Mouse (Mus musculus): ENCODE measurements at regions not wholly inside any gene's neighbourhood (a gene's known extent, or its start where the extent isn't known, plus 50 kb on each side); places are given as distances from the start of the nearest gene placed in this dataset.

DNA sequence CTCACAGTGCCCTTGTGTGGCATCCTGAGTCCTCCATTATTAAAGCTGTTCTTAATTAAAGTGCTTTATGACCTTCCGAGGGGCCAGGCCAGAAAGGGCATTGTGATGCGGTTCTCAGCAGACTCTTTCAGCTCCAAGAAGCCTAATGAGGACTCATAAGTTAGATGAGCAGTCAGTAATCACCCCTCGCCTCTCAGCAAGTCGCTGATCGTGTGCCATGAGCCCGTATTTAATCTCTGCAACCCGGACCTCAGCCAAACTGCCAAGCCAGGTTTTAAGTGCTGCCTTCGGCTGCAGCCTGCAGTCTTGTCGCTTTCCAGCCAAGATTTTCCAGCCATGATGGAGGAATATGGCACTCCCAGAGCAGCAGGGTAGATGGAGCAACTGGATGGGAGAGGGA is 56.1 kb upstream of the Rbfox1 start:
- no peak for DNase-seq

DNA sequence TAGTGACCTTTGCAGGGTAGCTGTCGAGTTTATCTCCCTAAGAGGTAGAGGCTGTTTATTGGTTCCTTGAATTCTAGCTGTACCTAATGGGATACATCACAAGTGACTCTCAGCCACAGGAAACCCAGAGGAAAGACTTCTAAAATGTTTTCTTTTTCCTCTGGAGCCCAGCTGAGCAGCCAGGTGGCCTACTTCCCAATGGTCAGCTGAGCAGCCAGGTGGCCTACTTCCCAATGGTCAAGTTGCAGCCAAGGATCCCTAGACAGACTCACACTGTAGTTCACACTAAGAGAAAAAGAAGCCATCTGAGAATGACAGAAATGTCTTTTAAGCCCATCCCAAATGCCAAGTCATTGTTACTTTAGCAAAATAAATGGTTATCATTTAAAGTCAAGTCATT is 61.8 kb upstream of the Rbfox1 start:
- no peak for DNase-seq

DNA sequence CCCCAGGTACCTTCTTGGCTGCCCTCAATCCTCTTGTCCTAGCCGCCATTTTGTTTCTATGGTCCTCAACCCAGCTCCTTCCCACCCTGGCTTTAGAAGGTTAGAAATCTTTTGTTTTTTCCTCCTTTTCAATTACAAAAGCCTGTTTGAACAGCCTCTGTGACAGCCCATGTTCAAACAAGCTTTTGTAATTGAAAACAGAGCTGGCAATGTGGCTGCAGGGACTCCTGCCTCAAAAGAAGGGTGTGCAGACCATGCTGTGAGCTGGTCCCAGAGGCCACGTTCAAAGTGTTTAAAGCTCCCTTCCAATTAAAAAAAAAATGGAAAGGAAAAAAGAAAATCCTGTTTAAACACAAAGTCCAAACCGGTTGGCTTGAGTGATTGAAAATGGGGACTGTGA is 68.0 kb upstream of the Rbfox1 start:
- no peak for DNase-seq

DNA sequence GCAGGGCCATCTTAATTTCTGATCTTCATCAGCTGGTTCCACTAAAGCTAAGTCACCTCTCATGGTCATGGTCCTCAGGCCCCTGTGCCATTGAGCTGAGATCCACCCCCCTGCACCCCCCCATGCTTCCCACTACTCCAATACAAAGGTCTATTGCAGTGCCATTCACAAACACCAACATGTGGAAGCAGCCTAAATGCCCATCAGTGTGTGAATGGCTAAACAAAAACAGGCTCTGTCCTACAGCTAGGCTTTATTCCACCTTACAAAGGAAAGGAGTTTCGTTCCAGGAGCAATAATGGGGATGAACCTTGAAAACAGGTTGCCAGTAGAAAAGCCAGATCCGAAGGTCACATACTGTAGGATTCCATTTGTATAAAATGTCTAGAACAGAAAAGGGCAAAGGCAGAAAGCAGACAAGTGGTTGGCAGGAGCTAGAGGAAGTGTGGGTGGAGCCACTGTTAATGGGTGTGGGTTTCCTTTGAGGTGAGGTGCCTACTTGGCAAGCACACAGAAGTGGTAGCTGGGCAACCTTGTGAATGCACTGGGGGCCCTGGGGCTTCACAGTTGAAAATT is 72.8 kb upstream of the Rbfox1 start:
- no peak for DNase-seq

DNA sequence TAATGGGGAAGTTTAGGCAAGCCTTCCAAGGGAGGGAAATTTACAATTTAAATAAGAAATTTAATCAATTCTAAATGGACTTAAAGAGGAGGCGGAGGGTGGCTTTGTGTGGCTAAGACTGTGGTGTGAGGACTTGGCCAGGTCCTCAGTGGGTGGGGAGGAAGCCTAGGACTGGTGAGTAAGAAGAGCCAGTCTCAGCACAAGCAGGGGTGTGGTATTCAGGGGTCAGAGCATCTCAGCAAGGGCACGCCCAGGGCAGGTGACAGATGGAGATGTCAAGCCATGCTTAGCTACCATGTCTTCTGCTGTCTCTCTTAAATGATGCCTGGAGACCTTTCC is 73.5 kb upstream of the Rbfox1 start:
- no peak for DNase-seq

DNA sequence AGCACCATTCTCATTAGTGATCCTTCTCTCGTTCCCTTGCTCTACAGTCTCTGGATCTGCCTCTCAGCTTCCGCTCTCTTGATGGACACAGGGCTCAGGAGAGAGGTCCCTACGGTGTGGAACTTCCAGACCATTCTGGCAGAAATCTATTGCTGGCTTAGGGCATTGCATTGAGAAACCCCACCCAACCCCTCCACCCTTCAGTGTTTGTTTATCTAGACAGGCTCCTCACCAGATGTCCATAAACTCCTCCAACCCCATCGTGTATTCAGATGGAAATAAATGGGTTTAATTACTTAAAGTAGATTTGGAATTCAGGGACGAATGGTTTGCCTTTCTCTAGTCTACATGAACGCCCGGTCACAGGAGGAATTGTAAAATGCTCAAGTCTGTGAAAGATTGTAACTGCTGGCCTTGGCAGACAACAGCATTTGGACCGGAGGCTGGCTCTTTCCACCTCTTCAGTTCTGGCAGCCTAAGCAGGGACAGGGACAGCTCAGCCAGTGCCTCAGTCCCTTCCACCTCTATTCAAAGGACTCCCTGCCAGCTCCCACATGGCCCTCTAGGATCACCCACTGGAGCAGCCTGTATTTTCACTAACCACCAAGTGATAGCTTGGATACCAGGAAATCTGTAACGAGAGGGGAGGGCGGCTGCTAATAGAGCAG is 74.0 kb upstream of the Rbfox1 start:
- no peak for DNase-seq

DNA sequence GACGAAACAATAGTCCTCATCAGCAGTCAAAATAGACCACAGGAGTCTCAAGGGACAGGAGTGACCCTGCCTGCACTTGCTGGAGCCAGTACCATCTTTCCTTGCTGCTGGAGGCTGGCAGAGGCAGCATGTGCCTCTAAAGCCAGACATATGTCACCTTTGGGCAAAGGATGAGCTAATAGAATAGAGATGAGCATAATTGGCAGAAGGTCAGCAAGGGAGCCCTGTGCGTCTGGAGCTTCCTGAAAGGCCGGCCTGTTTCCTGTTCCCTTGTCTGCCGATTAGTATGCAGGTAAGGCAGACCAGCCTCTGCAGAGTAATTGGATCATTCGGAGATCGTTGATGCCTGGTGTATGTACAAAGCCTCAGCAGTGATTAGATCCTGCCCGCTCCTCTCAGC is 87.0 kb upstream of the Rbfox1 start:
- no peak for DNase-seq

DNA sequence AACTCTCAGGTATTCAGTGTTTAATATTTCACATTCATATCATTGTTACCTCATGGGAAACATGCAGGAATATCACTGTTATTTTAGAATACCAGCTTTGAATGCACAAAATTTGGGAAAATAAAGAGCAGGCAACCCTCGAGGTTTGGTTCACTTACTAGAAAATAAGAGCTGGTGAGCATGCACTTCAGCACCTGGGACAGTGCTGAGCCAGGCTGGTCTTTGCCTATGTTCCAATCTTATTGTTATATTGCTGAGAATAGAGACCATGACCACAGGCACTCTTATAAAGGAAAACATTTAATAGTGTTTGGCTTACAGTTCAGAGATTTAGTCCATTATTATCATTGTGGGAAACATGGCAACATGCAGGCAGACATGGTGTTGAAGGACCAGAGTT is 92.9 kb upstream of the Rbfox1 start:
- no peak for DNase-seq

DNA sequence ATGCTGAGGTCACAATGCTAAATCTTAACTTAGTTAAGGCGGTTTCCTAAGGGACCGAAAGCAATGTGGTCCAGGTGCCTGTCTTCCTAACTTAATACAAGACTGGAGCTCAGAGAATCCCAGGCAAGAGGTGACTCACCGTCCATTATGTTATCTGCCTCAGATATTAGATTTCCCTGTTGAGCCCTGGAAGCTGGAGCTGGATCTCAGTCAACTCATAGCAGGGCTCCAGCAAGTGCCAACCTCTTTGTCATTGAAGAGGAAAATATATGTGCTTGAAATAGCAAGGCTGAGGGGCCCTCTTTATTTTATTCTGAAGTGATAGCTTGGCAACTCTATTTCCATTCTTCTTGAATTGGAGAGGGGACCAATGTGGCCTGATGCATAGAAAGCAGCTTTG is 95.0 kb upstream of the Rbfox1 start:
- DNase-seq: no peak

DNA sequence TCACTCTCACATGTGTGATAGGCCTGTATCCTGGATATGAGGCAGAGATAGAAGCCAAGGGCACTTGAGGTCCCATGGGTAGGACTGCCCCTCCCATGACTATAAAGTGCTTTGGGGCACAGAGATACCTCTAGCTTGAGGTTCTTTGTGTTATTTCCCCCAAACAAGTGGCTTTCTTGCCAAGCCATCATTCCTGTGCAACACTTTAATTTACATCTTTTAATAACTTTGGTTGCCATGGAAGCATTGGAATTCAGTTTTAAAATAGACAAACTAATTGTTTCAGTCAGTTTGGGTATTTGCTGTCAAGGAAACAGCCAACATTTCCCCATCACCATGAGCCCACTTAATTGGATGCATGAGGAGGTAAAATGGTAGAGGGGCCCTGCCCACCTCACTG is 97.9 kb upstream of the Rbfox1 start:
- DNase-seq: no peak

DNA sequence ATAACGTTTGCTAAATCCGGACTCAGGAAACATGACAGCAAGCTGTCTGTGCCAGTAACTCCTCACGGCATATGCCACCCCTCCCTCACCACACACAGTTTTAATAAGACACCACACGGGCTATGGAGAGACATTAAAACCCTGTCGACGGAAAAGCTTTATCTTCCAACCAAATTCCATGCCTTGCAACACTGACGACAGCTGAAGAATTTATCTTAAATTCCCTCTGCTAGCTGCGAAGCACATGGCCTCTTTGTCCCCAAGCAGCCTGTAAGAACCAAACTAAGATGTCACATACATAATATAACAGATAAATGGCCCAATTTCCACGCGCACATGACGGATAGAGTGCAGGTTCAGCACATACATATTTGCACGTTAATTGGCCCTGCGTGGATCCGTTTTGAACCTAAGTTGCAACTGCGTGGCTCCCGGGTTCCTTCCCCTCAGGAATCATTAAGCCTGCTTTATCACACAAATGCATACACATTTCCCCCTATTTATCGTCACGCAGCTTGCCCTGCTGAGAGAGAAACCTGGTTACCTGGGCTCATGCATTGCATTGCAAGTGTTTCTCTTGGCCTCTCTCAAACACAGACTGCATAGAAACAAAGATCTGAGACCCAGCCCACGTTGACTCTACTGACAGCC is 118.3 kb upstream of the Rbfox1 start:
- DNase-seq: peak; percentile 21

DNA sequence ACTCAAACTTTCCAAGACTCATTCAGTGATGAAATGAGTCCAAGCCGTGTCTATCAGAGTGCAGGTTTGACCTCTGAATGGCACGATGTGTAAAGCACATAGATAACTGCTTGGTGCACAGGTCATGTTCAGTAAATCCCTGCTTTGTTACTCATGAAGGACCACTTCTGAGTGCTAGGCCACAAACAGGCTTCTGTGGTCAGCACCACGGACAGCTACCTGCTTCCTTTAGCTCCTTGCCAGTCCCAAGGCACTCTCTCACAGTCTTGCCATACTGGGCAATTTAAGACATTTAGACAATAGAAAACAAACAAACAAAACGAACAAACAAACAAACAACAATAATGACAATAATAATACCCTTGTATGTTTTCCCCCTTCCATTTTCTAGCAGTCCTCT is 120.0 kb upstream of the Rbfox1 start:
- no peak for DNase-seq

DNA sequence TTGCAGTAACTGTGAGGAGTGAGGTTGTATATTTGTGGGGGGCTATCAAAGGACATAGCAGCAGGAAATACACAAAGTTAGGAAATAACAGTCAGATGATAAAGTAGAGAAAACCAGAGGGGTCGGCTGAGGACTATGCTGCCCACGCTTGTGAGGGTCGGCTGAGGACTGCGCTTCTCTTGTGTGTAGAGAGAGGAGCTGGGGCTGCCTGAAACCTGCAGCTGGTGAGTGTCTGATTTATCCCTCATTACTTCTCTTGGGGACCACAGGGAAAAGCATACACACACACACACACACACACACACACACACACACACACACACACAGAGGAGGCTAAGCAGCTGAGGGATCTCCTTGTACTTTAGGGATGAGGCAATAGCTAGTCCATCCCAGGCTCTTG is 124.3 kb upstream of the Rbfox1 start:
- DNase-seq: peak; percentile 37

DNA sequence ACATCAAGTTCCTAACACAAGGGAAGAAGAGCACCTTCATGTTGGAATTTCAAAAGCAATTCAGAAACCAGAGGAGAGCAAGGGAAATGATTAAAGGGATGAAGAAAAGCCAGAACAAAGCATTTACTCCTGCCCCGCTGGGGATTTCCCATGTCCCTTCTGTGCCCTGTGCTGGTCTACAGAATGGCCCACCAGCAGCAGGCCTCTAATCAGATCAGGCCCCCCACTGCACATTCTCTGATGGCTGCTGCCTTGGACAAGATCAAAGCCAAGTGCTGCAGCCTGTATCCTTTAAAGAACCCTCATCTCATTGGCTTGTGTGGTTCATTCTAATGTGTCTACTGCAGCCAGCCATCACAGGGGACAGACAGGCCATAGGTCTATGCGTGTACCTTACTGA is 126.1 kb upstream of the Rbfox1 start:
- no peak for DNase-seq

DNA sequence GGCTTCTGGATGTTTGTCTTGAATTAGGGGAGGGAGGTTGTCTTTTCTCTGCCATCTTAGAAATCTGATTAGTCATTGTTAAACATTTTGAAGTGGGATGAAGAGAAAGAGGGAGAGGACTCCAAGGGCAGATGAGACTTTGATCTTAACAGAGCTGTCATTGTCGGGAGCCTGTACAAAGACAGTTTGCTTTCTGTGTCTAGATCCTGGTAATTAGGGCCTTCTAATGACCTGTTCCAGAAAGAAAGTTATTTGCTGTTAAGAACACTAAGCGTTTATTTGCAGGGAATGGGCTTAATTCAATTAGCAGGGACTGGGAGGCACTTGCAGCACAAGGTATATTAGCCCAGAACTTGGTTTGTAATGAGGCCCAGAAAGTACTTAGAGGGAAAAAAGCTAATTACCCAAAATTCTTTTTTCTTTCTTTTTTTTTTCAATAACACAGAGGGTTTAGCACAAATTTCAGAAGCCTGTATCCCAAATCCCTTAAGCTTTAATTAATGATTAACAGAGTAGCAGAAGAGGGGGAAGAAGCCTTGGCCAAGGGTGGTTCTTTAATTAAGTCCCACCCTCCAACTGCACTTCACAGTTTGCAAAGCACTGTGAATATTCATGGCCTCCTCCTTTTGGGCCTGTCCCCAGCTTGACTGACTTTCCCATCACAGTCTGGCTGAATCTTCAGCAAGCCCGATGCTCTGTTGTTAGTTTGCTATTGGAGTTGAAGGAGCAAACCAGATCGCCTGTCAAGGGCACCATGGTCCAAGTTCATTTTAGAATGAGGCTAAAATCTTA is 142.2 kb upstream of the Rbfox1 start:
- DNase-seq: no peak

DNA sequence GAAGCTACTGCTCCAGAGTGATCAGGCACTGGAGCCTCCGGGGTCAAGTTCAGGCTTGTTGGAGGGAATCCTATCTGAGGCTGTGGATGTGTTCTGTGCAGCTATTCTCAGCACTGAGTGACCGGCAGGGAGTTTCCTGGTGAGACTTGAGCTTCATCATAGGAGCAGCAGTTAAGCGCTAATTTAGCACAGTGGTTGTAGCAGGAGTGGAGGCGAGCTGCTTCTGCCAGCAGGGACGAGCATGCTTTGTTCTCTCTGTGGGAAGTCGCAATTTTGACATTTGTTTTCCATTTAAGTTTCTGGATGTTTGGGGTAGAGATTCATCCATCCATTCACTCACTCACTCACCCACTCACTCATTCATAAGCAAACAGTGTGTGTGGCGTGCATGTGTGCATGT is 144.4 kb upstream of the Rbfox1 start:
- DNase-seq: no peak

DNA sequence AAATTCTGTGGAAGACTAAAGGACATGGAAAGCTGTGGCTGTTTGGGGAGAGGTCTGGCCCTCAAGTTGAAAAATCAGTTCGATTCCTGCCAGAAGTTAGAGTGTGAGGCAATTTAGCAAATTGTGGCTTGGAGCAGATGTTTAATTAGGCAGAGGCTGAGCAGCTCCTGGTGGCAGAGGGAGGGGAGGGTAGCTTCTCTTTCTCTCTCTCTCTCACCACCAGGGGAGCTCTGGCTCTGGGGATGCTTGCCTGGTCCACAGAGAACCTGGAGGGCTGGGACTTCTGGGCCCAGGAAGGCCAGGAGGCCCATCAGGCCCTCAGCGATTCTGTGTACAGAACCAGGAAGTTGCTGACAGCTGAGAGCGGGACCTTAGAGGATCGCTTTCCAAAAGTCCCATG is 151.5 kb upstream of the Rbfox1 start:
- DNase-seq: no peak

DNA sequence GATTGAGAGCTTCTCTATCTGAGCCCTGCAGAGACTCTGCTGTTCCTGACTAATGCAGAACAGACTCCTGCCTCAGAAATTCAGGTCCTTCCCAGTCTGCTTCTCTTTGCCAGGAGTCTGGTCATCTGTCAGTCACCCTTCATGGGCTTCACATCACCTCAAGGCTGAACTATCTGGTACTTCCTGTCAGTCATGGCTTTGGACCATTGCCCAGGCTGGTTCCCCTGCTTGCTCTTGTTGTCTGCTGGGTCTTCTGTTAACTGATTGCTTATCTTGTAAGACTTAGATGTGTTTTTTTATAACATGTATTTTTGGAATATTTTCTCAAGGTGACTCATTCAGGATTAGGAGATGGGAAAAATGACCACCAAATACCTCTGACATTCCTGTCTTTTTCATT is 162.6 kb upstream of the Rbfox1 start:
- no peak for DNase-seq

DNA sequence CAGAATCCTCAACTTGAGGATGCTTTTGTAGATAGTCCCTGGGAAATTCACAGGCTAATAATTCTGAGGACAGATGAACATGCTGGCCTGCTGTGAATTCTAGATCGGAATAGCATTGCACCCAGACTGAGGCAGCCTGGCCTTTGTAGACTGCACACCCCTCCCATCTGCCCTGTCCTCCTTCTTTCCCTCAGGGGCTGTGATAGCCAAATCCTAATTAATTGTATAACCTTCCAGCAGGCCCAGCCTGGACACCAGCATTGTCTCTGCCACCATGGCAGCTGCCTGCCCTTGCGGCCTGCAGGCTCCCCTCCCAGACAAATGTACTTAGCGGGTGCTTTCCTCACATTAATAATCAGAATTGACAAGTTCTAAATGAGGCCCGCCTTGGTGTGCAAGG is 171.7 kb upstream of the Rbfox1 start:
- no peak for DNase-seq

DNA sequence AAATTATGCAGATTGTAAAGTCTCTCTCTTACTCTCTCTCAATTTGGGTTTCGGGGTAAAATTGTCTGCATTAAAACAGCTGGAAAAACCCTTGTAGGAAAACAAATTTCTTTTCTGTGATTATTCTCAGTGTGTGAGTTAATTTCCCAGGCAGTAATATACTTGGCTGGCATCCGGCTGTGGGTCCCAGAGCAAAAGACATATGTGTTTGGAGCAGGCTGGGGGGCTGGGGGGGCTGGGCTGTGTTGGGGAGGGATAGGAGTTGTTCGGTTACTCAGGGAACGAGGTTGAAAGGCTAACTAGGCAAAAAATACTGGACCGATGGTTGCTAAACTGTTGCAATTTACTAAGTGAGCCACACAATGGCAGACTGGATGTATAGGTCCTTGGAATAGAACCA is 175.3 kb upstream of the Rbfox1 start:
- DNase-seq: no peak

DNA sequence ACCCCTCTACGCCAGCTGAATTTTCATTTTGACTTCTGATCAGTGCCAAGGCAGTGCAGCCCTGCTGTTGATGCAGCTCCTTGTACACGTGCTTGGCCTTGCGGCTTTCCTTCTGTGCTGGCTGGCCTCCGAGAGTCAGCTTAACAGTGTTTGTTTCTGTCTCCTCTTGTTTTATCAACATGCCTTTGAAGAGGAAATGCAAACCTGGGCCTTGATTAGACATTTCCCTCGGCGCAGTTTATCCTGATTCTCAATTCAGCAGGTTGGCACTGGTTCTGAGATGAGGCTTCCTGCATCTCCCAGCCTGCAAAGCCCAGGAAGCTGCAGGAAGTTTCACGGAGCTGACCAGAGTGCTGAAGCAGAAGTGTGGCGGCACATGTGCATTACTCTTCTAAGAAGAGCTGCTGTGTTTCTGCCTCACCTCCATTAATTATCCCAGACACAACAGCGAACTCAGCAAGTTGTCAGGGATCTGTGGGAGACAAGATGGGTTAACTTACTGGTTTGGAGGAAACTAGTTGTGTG is 184.4 kb upstream of the Rbfox1 start:
- no peak for DNase-seq

DNA sequence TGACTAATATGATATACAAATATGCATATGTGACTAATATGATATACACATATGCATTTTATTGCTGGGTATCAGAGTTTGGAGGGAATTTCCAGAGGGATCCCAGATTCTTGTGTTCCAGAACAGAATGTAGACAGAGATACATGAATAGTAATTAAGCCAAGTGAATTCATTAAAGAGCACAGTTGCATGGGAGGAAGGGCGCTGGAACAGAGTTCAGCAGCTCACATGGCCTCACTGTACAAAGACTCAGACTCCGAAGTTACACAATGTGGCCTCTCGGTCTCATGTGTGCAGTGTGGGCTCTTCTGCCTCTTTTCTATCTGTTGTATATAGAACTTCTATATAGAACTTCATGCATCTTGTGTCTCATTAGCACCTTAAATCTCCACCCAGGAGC is 196.8 kb upstream of the Rbfox1 start:
- no peak for DNase-seq

DNA sequence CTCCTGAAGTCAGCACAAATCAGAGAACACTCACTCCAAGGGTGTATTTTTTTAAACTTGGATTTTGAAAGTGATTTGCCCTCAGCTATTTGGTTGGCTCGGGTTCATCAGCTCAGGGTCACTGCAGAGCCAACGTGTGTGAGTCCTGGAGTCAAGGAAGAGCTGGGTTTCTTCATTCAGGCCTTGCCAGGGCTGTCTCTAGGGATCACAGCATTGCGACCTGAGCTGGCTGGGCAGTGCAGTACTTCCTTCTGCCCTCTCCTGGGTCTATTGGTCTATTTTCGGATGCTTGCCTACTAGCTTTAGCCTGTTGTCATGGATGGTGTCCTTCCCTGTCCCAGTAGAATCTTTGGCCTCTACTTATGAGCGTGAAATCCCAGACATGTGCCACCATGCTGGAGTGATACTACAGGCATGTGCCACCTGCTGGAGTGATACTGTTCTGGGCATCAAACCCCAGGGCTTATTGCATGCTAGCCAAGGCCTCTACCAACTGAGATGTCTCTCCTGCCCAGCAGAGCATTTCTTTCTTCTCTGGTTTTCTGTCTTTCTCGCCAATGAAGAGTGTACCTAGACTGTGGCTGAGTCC is 211.7 kb upstream of the Rbfox1 start:
- no peak for DNase-seq

DNA sequence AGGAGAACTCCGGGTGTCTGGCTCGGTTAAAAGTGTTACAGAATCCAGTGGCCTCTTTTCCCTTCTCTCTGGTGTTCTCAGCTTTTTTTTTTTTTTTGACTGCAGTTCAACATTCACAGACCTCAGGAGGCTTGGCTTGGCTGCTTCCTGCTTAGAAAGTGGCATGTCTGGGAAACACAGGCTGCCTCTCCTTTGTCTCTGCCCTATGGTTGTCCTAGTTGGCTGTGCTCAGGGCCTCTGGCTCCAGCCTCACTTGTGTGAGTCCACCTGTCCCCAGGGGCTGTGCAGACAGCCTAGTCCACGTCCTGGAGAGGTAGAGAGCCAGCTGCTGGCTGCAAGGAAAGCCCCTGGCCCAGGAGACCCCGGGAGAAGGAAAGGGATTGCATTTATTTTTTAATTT is 212.3 kb upstream of the Rbfox1 start:
- DNase-seq: no peak

Measured in right cerebral cortex, postnatal 14 days (tissue).